Mouse (Mus musculus) adrenal gland (tissue): ENCODE results near the gene Gm33815.
"Not testable (repeated sequence)": the region's sequence is repeated elsewhere in the genome, so short reads cannot be mapped to it uniquely, and the experiment has no call there.

Experiments used
- intact Hi-C: fragments of 180-260 bp; cut with DNase I; formaldehyde crosslinking; loops from one replicate; pipeline ENCODE4 v1.15.1; 2025
- long read RNA-seq, 2 experiments: library from polyadenylated mRNA; unstranded; transcript quantifications; one replicate each; pipeline ENCODE4 v2.0.0; 2020; ENCODE audit warnings: borderline replicate concordance in 1 of 2; ENCODE audit not compliant: insufficient replicate concordance in 1 of 2

The Gm33815 gene
- long read RNA-seq, experiment 1 = 0 reads
- long read RNA-seq, experiment 2 = 0 reads

DNA sequence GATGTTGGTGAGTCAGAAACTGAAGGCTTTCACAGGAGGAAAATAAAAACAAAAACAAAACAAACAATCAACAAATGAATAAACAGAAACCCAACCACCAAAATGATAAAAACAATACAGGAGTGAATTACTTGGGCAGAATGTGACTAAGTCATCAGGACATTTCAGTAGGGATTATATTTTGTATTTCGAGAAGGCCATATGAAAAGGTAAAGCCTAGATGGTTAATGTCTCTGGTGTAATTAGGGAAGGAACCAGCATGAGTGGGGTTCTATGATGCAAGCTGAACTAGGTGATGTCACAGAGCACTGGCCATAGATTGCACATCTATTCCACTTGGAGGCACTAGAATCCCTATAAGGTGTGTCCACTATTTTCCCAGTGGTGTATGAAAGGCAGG, at the start of gene Gm33815:
Gene Gm33815 (plus strand): TSS at position 301 of the 400 bp plus-strand sequence.
- intact Hi-C loops = not testable (repeated sequence)
